Mouse (Mus musculus) kidney, postnatal 0 days (tissue): ENCODE results near the gene Gpkow. TPM values are rescaled to one million over a fixed set of nuclear protein-coding genes. Genes with fewer than 3 reads are reported as not detected.
"Not testable (repeated sequence)": the region's sequence is repeated elsewhere in the genome, so short reads cannot be mapped to it uniquely, and the experiment has no call there.

Experiments
- ATAC-seq: fragments of 200-750 bp; cut with Nextera tagmentation; replicated peaks from 2 replicates; pipeline ENCODE4 v1.8.0; 2017; ENCODE audit warnings: low read depth, moderate number of reproducible peaks, moderate TSS enrichment, moderate library complexity; ENCODE audit not compliant: low FRiP score
- DNase-seq: peaks from one replicate; pipeline ENCODE4 v3.0.0-alpha.2; 2016; ENCODE audit warnings: low spot score
- H3K27ac ChIP-seq: fragments of 300-500 bp; sonication (generic); 2 replicates; pipeline ENCODE4 v1.5.1; 2014; ENCODE audit warnings: mild to moderate bottlenecking
- H3K27me3 ChIP-seq: fragments of 300-500 bp; sonication (generic); 2 replicates; pipeline ENCODE4 v1.6.1; 2014; ENCODE audit warnings: low read length, mixed read lengths; ENCODE audit not compliant: insufficient read depth
- H3K36me3 ChIP-seq: fragments of 300-500 bp; sonication (generic); 2 replicates; pipeline ENCODE4 v1.6.1; 2014; ENCODE audit warnings: low read length, mixed read lengths; ENCODE audit not compliant: insufficient read depth
- H3K4me1 ChIP-seq: fragments of 300-500 bp; sonication (generic); replicated peaks from 2 replicates; pipeline ENCODE4 v1.6.1; 2014; ENCODE audit warnings: antibody characterized with exemption, low read length, mixed read lengths; ENCODE audit not compliant: insufficient read depth
- H3K4me2 ChIP-seq: fragments of 300-500 bp; sonication (generic); 2 replicates; pipeline ENCODE4 v1.6.1; 2014; ENCODE audit warnings: mild to moderate bottlenecking, low read length, moderate library complexity, mixed read lengths
- H3K4me3 ChIP-seq: fragments of 300-500 bp; sonication (generic); replicated peaks from 2 replicates; pipeline ENCODE4 v1.5.1; 2014; ENCODE audit warnings: low read depth, low read length
- H3K9ac ChIP-seq: fragments of 300-500 bp; sonication (generic); 2 replicates; pipeline ENCODE4 v1.6.1; 2014; ENCODE audit warnings: low read depth, low read length
- H3K9me3 ChIP-seq: fragments of 300-500 bp; sonication (generic); replicated peaks from 2 replicates; pipeline ENCODE4 v1.6.1; 2016; ENCODE audit warnings: low read length, inconsistent platforms, mixed read lengths
- CTCF ChIP-seq: IDR thresholded peaks from 2 replicates; pipeline ENCODE4 v1.5.1; 2016; ENCODE audit warnings: antibody characterized with exemption, low read depth, mild to moderate bottlenecking, moderate library complexity
- WGBS: fragments of 180-500 bp; shearing (Covaris S2); extraction: QIAGEN DNeasy Blood & Tissue Kit; methylation state at CpG from one replicate; pipeline ENCODE4 v1.1.7; 2014; 5-methylcytosine and 5-hydroxymethylcytosine counted together
- polyA plus RNA-seq: library from polyadenylated mRNA; unstranded; fragments of >200 nt; fragmentation: Nextera tagmentation; extraction: Ambion mirVana; gene quantifications from 2 replicates; pipeline ENCODE4 v1.2.1, GENCODE M21; 2015

Gpkow gene
- polyA plus RNA-seq, 1 experiment from 2014 or later: 32.7 TPM

DNA sequence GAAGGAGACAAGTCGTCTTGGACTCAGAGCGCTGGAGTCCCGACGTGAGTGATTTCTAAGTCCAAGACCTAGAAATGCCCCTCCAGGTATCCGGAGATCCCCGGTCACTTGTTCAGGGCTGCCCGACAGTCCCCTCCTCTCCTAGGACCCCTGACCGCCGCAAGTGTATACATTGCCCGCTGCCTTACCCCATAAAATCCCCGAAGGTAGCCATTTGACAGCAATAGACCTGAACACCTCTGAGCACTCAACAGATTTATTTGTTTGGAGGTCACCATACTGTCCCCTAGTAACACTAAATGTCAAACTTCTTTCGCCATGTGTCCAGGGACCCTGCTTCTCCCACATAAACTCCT, 16.9 kb upstream of the Gpkow start:
- H3K4me3 ChIP-seq: 0 out of 2 replicates have a peak overlapping the region, but pooled peaks have one; percentile 11

DNA sequence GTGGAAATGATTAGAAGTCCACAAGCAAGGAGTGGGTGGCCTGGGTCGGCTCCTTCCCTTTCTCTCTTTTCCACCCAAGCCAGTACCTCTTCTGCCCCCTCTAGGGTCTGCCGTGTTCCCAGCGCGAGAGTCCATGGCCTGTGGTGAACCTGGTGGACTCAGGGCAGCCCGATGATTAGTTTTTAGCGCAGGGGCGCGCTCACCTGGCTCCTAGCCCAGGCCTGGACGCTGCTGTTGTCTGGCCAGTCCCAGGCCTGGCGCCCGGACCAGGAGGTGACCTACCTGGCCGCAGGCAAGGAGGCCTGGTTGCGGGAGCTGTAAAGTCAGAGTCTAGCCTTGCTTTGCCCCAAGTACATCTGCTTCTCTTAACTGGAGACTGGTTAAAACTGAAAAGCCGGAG, 16.1 kb upstream of the Gpkow start, which contains the start of gene Magix:
Gene Magix (minus strand): TSS at position 388 of the 400 bp plus-strand sequence.
- TF ChIP-seq CTCF: no peak
- ATAC-seq (no peak), DNase-seq (no peak)
- 0 out of 2 replicates have a peak within 1 kb of the TSS, but pooled peaks have one; percentile 40 for H3K9ac ChIP-seq
- 68% methylated on average over 14 of the region's 14 CpGs for WGBS
- H3K27ac ChIP-seq: peak within 1 kb of the TSS; percentile 31; the same call in 1 of the 2 replicates
- H3K4me2 ChIP-seq: peak within 1 kb of the TSS; percentile 49
- H3K4me1 ChIP-seq: no peaks in the 10 kb centered on the region
- H3K4me3 ChIP-seq: 0 out of 2 replicates have a peak within 1 kb of the TSS, but pooled peaks have one; percentile 11
- H3K27me3 ChIP-seq: no peaks in the 10 kb centered on the region
- H3K9me3 ChIP-seq: no peaks in the 10 kb centered on the region
- H3K36me3 ChIP-seq: no peaks in the 10 kb centered on the region

More for the DNA sequence above, 16.9 kb upstream of the Gpkow start:
- Histone ChIP-seq H3K4me2 (peak overlapping the region; percentile 49), H3K36me3 (no peaks in the 10 kb centered on the region), H3K4me1 (no peaks in the 10 kb centered on the region), H3K9ac (0 out of 2 replicates have a peak overlapping the region, but pooled peaks have one; percentile 40), H3K9me3 (no peaks in the 10 kb centered on the region), H3K27me3 (no peaks in the 10 kb centered on the region), H3K27ac (peak overlapping the region; percentile 31; the same call in 1 of the 2 replicates)
- no peak for TF ChIP-seq CTCF
- DNase-seq (no peak), ATAC-seq (no peak; the same call in 1 of the 2 replicates)
- 23% methylated on average over 12 of the region's 12 CpGs for WGBS

DNA sequence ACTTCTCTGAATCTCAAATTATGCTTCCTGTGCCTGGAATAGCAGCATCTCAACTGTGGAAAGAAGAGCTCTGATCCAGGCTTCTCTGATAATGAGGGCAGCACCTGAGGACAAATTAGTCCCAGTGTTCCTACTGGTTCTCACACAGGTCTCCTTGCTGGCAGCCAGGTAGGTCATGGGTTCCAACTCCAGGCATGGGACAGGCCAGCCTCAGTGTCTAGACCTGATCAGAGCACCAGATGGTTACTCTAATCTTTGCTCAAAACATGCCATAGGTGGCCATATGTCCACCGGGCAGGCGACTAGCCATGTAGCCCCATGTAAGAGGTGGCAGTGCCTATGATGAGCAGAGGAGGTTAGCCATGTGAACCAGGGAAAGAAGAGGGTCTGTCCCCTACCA, 8.6 kb upstream of the Gpkow start:
- 87% methylated on average over 2 of the region's 2 CpGs for WGBS
- H3K27me3 ChIP-seq: no peaks in the 10 kb centered on the region
- H3K9ac ChIP-seq: no peak overlapping the region
- ATAC-seq: no peak
- DNase-seq: no peak
- H3K36me3 ChIP-seq: no peaks in the 10 kb centered on the region
- H3K9me3 ChIP-seq: no peaks in the 10 kb centered on the region
- no peaks in the 10 kb centered on the region for H3K4me1 ChIP-seq
- H3K27ac ChIP-seq: no peak overlapping the region
- TF ChIP-seq CTCF: no peak
- no peak overlapping the region for H3K4me2 ChIP-seq
- H3K4me3 ChIP-seq: no peak overlapping the region

DNA sequence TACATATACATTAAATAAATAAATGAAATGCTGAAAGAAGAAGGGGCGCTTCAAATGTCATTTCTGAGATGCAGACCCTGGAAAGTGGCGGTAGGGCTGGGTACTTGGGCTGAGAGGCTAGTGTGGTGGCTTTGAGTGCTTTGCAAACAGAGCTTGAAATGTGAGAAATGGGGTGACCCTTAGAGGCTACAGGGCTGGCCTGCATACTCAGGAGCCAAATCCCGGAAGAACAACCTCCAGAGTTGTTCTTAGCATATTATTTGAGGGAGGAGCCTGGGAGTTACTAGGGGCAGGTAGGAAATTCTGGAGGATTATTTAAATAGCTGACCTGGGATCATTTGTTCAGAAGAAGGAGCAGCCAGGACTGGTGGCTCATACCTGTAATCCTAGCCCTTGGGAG, 6.4 kb upstream of the Gpkow start:
- no peak for ATAC-seq
- Histone ChIP-seq H3K9ac (no peak overlapping the region), H3K4me3 (no peak overlapping the region), H3K4me1 (no peaks in the 10 kb centered on the region), H3K27me3 (no peaks in the 10 kb centered on the region), H3K27ac (no peak overlapping the region), H3K9me3 (no peaks in the 10 kb centered on the region), H3K4me2 (no peak overlapping the region), H3K36me3 (no peaks in the 10 kb centered on the region)
- 61% methylated on average over 3 of the region's 3 CpGs for WGBS
- no peak for TF ChIP-seq CTCF
- no peak for DNase-seq

DNA sequence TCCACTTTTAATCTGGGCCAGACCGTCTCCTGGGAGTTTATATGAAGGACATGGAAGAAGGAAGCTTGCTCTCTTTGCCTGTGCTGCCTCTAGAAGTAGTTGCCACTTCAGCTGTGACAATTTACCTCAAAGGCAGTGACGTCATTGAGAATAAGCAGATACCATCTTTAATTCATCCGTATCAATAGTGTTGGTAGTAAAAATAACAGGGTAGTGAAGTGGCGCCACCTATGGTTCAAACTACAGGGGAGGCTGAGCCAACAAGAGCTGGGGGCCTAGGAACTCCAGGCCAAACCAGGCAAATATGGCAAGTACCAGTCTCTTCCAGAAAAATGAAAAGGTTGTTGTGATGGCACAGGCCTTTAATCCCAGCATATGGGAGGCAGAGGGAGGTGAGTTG, 4.1 kb upstream of the Gpkow start:
- H3K4me3 ChIP-seq: no peak overlapping the region
- peak; percentile 65 for TF ChIP-seq CTCF
- no peaks in the 10 kb centered on the region for H3K9me3 ChIP-seq
- no peaks in the 10 kb centered on the region for H3K27me3 ChIP-seq
- H3K27ac ChIP-seq: no peak overlapping the region
- no peak overlapping the region for H3K4me2 ChIP-seq
- WGBS: 45% methylated on average over 4 of the region's 4 CpGs
- no peak overlapping the region for H3K9ac ChIP-seq
- H3K4me1 ChIP-seq: no peaks in the 10 kb centered on the region
- ATAC-seq: no peak
- peak; percentile 49 for DNase-seq
- no peaks in the 10 kb centered on the region for H3K36me3 ChIP-seq

DNA sequence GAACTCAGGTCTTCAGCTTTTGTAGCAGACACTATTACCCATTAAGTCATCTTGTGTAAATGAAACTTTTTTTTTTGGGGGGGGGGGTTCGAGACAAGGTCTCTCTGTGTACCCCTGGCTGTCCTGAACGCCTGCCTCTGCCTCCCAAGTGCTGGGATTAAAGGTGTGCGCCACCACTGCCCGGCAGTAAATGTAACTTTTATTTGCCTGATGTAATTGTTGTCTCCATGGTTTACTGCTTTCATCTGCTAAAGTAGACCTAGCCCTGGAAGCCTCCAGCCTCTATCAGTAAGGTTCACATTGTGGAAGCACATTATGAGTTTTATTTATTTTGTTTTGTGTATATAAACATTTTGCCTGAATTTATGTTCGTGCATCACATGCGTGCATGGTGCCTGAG, 411 bp upstream of the Gpkow start:
- 41% methylated on average over 6 of the region's 6 CpGs for WGBS
- Histone ChIP-seq H3K9me3 (no peaks in the 10 kb centered on the region), H3K36me3 (no peaks in the 10 kb centered on the region), H3K4me2 (peak overlapping the region; percentile 35; the same call in 1 of the 2 replicates), H3K27ac (no peak overlapping the region), H3K4me1 (no peaks in the 10 kb centered on the region), H3K9ac (no peak overlapping the region), H3K27me3 (no peaks in the 10 kb centered on the region), H3K4me3 (peak overlapping the region; percentile 51; the same call in 1 of the 2 replicates)
- DNase-seq (no peak), ATAC-seq (peak; percentile 15; the same call in 1 of the 2 replicates)
- no peak for TF ChIP-seq CTCF

DNA sequence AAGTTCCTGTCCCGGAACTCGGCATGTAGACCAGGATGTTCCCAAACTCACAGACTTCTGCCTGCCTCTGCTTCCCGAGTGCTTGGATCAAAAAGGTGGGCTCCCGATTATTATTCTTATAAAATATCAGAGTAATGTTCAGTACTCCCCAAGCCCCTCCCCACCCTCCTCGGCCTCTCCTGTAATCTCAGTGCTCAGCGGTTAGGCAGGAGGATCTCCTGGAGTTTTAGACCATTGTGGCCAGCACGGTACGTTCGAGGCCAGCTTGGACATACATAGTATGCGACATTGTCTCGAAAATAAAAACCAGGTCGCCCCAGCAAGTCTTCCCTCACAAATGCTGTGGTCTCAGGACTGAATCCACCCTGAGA, 16.8 kb downstream of the Gpkow start:
- Histone ChIP-seq H3K4me2 (peak overlapping the region; percentile 50), H3K4me3 (0 out of 2 replicates have a peak overlapping the region, but pooled peaks have one; percentile 21), H3K9ac (peak overlapping the region; percentile 31; the same call in 1 of the 2 replicates)
- H3K9me3 ChIP-seq, ATAC-seq, H3K36me3 ChIP-seq, H3K27ac ChIP-seq, H3K27me3 ChIP-seq, DNase-seq, H3K4me1 ChIP-seq: not testable (repeated sequence)
- 42% methylated on average over 5 of the region's 12 CpGs for WGBS

DNA sequence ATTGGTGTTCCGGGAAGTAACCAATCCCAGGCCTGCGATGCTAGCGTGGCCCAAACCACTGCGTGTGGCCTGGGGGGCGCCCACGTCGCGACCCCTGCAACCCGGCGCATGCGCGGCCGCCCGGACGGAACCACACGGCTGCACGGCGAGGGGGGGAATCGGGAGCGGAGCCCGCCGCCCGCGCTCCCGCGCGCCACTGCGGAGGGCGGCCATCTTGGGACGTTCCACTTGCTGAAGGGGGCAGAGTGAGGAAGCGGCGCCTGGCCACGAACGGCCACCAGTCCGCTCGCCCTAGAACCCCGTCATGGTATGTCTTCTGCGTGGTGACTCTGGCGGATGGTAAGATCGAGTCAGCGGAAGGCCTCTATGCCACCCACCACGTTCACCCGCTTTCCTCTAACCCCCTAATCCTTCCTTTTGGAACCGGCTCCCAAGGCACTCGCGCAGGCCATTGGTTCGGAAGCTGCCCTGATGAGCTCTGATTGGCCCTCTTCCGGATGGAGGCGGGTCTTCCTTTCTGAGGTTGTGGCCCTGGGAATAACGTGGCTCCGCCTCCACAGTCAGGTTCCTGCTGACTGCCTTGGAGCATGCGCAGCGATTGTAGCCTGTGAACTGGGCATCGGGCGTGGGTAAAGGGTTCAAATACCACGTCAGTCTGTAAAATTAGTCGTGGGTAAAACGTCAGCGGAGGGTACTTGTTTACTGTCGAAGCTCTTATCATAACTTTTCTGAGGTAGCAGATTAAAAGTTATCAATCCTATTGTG, 17.4 kb downstream of the Gpkow start, which contains the start of gene Wdr45:
Gene Wdr45 (plus strand): TSS at position 199 of the 765 bp plus-strand sequence.
- 0 out of 2 replicates have a peak within 1 kb of the TSS, but pooled peaks have one; percentile 21 for H3K4me3 ChIP-seq
- ATAC-seq (peak; percentile 96), DNase-seq (peak; percentile 96)
- not testable (repeated sequence) for H3K9me3 ChIP-seq, H3K36me3 ChIP-seq, H3K4me1 ChIP-seq, H3K27me3 ChIP-seq
- peak within 1 kb of the TSS; percentile 50 for H3K4me2 ChIP-seq
- 0 out of 2 replicates have a peak within 1 kb of the TSS, but pooled peaks have one; percentile 47 for H3K27ac ChIP-seq
- WGBS: 15% methylated on average over 41 of the region's 60 CpGs
- peak within 1 kb of the TSS; percentile 31; the same call in 1 of the 2 replicates for H3K9ac ChIP-seq
